Mouse (Mus musculus) kidney, adult 2 months (tissue): ENCODE measurements around the gene Snapc3.

Source experiments
- CTCF ChIP-seq: fragments of 200-500 bp; conservative IDR thresholded peaks from 2 replicates; pipeline ENCODE4 v1.5.1; 2011; ENCODE audit warnings: low read depth, mild to moderate bottlenecking, control low read depth, low read length, moderate library complexity, mixed read lengths; ENCODE audit not compliant: insufficient read depth, insufficient read length
- POLR2A ChIP-seq: fragments of 200-500 bp; IDR thresholded peaks from one replicate; pipeline ENCODE4 v1.6.1; 2011; ENCODE audit warnings: low read depth, low read length, control low read depth

- TF ChIP-seq CTCF (no peak), POLR2A (no peak)
Measured at GRCm38 (mm10) chr4:83390551-83390950, 27.0 kb upstream of the Snapc3 start.
